Mouse (Mus musculus) stomach, postnatal 0 days (tissue): ENCODE measurements at regions not wholly inside any gene's neighbourhood (a gene's known extent, or its start where the extent isn't known, plus 50 kb on each side); places are given as distances from the start of the nearest gene placed in this dataset.

Source experiments
- CTCF ChIP-seq: IDR thresholded peaks from 2 replicates; pipeline ENCODE4 v1.5.1; 2016; ENCODE audit warnings: antibody characterized with exemption, low read depth, mild to moderate bottlenecking, moderate library complexity
- EP300 ChIP-seq: optimal IDR thresholded peaks from 2 replicates; pipeline ENCODE3; 2016; ENCODE audit warnings: antibody characterized with exemption

GRCm38 (mm10) chr4:153098591-153098990 is 384.0 kb downstream of the Ajap1 start:
- TF ChIP-seq CTCF (no peak), EP300 (no peak)
